Mouse (Mus musculus) bone marrow macrophage, adult 2 months (primary cell): ENCODE measurements around the gene Crtap. TPM values are rescaled to one million over a fixed set of nuclear protein-coding genes. Genes with fewer than 3 reads are reported as not detected.
"Not testable (repeated sequence)": the region's sequence is repeated elsewhere in the genome, so short reads cannot be mapped to it uniquely, and the experiment has no call there.

Experiments used
- H3K27ac ChIP-seq: 2 replicates; pipeline ENCODE4 v1.5.1; 2012; ENCODE audit warnings: low read depth, low read length; ENCODE audit not compliant: insufficient read depth
- H3K4me1 ChIP-seq: 2 replicates; pipeline ENCODE4 v1.6.1; 2012; ENCODE audit warnings: low read length; ENCODE audit not compliant: control insufficient read depth, insufficient read depth
- H3K4me3 ChIP-seq: 2 replicates; pipeline ENCODE4 v1.5.1; 2012; ENCODE audit warnings: mild to moderate bottlenecking, low read length, moderate library complexity; ENCODE audit not compliant: insufficient read depth
- CTCF ChIP-seq: IDR thresholded peaks from 2 replicates; pipeline ENCODE4 v1.5.1; 2012; ENCODE audit warnings: low read depth, mild to moderate bottlenecking, low read length, moderate library complexity
- POLR2A ChIP-seq: IDR thresholded peaks from 2 replicates; pipeline ENCODE4 v1.6.1; 2012; ENCODE audit warnings: mild to moderate bottlenecking, low read depth, low read length, borderline replicate concordance
- polyA plus RNA-seq: library from polyadenylated mRNA; stranded (reverse); fragments of >200 nt; gene quantifications from 2 replicates; pipeline ENCODE4 v1.2.4, GENCODE M21; 2012; ENCODE audit not compliant: missing spikeins, insufficient read depth, insufficient read length

Crtap gene
- polyA plus RNA-seq, 1 experiment: 54.5 TPM

GRCm38 (mm10) chr9:114399680-114400079, 9.2 kb upstream of the Crtap start:
- Histone ChIP-seq H3K4me1 (peaks cover 13% of the 10 kb centered on the region), H3K4me3 (no peak overlapping the region), H3K27ac (no peak overlapping the region)
- TF ChIP-seq CTCF (no peak), POLR2A (no peak)

- Histone ChIP-seq H3K27ac (peak overlapping the region; percentile 86; the same call in 1 of the 2 replicates), H3K4me1 (peaks cover 20% of the 10 kb centered on the region), H3K4me3 (no peak overlapping the region)
- TF ChIP-seq POLR2A: no peak
- no peak for TF ChIP-seq CTCF
These were observed 4.8 kb upstream of the Crtap start for GRCm38 (mm10) chr9:114395258-114395657.

- Histone ChIP-seq H3K4me1 (peaks cover 20% of the 10 kb centered on the region), H3K27ac (peak overlapping the region; percentile 86), H3K4me3 (no peak overlapping the region)
- TF ChIP-seq POLR2A: no peak
- TF ChIP-seq CTCF: no peak
These were observed 4.2 kb upstream of the Crtap start for GRCm38 (mm10) chr9:114394677-114395076.

- Histone ChIP-seq H3K4me1 (peaks cover 20% of the 10 kb centered on the region), H3K27ac (peak overlapping the region; percentile 86)
- not testable (repeated sequence) for H3K4me3 ChIP-seq
These were observed 3.7 kb upstream of the Crtap start for GRCm38 (mm10) chr9:114394136-114394535.

GRCm38 (mm10) chr9:114390749-114391075, 237 bp upstream of the Crtap start:
- Histone ChIP-seq H3K4me1 (peaks cover 24% of the 10 kb centered on the region), H3K4me3 (peak overlapping the region; percentile 95), H3K27ac (no peak overlapping the region; the same call in 1 of the 2 replicates)
- TF ChIP-seq CTCF (no peak), POLR2A (no peak)

GRCm38 (mm10) chr9:114389371-114389904, 1.0 kb downstream of the Crtap start:
- Histone ChIP-seq H3K4me1 (peaks cover 19% of the 10 kb centered on the region), H3K27ac (no peak overlapping the region), H3K4me3 (peak overlapping the region; percentile 95)
- no peak for TF ChIP-seq POLR2A
- TF ChIP-seq CTCF: peak; percentile 53

- no peak for TF ChIP-seq CTCF
- no peak for TF ChIP-seq POLR2A
- peak overlapping the region; percentile 95; the same call in 1 of the 2 replicates for H3K4me3 ChIP-seq
- H3K27ac ChIP-seq: no peak overlapping the region
- peaks cover 13% of the 10 kb centered on the region for H3K4me1 ChIP-seq
These were observed 1.6 kb downstream of the Crtap start for GRCm38 (mm10) chr9:114388701-114389370.

GRCm38 (mm10) chr9:114388288-114388687, 2.2 kb downstream of the Crtap start:
- no peak overlapping the region for H3K27ac ChIP-seq
- H3K4me1 ChIP-seq: peaks cover 10% of the 10 kb centered on the region
- H3K4me3 ChIP-seq: no peak overlapping the region
- no peak for TF ChIP-seq POLR2A
- no peak for TF ChIP-seq CTCF

GRCm38 (mm10) chr9:114387086-114387485, 3.4 kb downstream of the Crtap start:
- TF ChIP-seq CTCF: no peak
- TF ChIP-seq POLR2A: no peak
- Histone ChIP-seq H3K4me3 (no peak overlapping the region), H3K27ac (no peak overlapping the region), H3K4me1 (peaks cover 10% of the 10 kb centered on the region)

GRCm38 (mm10) chr9:114385160-114385559, 5.3 kb downstream of the Crtap start:
- Histone ChIP-seq H3K4me3 (no peak overlapping the region), H3K27ac (no peak overlapping the region), H3K4me1 (peaks cover 10% of the 10 kb centered on the region)
- TF ChIP-seq POLR2A (no peak), CTCF (no peak)

- peaks cover 10% of the 10 kb centered on the region for H3K4me1 ChIP-seq
- H3K27ac ChIP-seq: no peak overlapping the region
- no peak for TF ChIP-seq CTCF
- TF ChIP-seq POLR2A: no peak
- H3K4me3 ChIP-seq: no peak overlapping the region
These were observed 5.8 kb downstream of the Crtap start for GRCm38 (mm10) chr9:114384691-114385090.
